Mouse (Mus musculus): ENCODE measurements around the gene Scd3. TPM values are rescaled to one million over a fixed set of nuclear protein-coding genes. Genes with fewer than 3 reads are reported as not detected.

Scd3 gene
- total RNA-seq, 2 experiments from 2014 or later = not detected

Other genes with a start within 250 kb of the Scd3 start
- gene Cpn1, start 216.7 kb upstream of the Scd3 start, total RNA-seq (2021) = not detected
- under 1 TPM in 1 of 2 experiments, not detected in 1; 0.15 TPM for gene Cyp2c23, start 174.1 kb upstream of the Scd3 start, total RNA-seq (2021)
- gene Erlin1, start 133.5 kb upstream of the Scd3 start, total RNA-seq (2021) = 10 to 100 TPM in 1 of 2 experiments, 1 to 10 TPM in 1; 9.1 to 11.2 TPM
- 10 to 100 TPM; 25.8 to 28.0 TPM for gene Chuk, start 95.8 kb upstream of the Scd3 start, total RNA-seq (2021)
- 1 to 10 TPM; 9.0 to 9.1 TPM for gene Cwf19l1, start 67.4 kb upstream of the Scd3 start, total RNA-seq (2021)
- 10 to 100 TPM; 19.0 to 24.3 TPM for gene Bloc1s2, start 56.8 kb upstream of the Scd3 start, total RNA-seq (2021)
- gene Pkd2l1, start 10.8 kb upstream of the Scd3 start, total RNA-seq (2021) = not detected
- gene Scd2, start 90.4 kb downstream of the Scd3 start, total RNA-seq (2021) = 1 to 10 TPM; 9.1 to 9.4 TPM
- gene Scd4, start 129.8 kb downstream of the Scd3 start, total RNA-seq (2021) = 1 to 10 TPM; 4.3 to 7.8 TPM
- 100 to 1,000 TPM in 1 of 2 experiments, 10 to 100 TPM in 1; 30.8 to 212 TPM for gene Scd1, start 204.6 kb downstream of the Scd3 start, total RNA-seq (2021)

All from heart, adult 18-20 months (tissue).